Mouse (Mus musculus) midbrain, embryonic 13.5 days (tissue): ENCODE measurements around the gene Osgepl1. TPM values are rescaled to one million over a fixed set of nuclear protein-coding genes. Genes with fewer than 3 reads are reported as not detected.
"Not testable (repeated sequence)": the region's sequence is repeated elsewhere in the genome, so short reads cannot be mapped to it uniquely, and the experiment has no call there.

ENCODE experiments used
- ATAC-seq: fragments of 200-750 bp; cut with Nextera tagmentation; 2 replicates; pipeline ENCODE4 v1.8.0; 2017; ENCODE audit warnings: mild to moderate bottlenecking, moderate TSS enrichment, moderate library complexity
- H3K27ac ChIP-seq: fragments of 300-500 bp; sonication (generic); 2 replicates; pipeline ENCODE4 v1.5.1; 2015; ENCODE audit warnings: inconsistent platforms, mild to moderate bottlenecking, moderate library complexity
- H3K27me3 ChIP-seq: fragments of 300-500 bp; sonication (generic); 2 replicates; pipeline ENCODE4 v1.6.1; 2015; ENCODE audit warnings: mild to moderate bottlenecking, inconsistent platforms
- H3K36me3 ChIP-seq: fragments of 300-500 bp; sonication (generic); 2 replicates; pipeline ENCODE4 v1.6.1; 2015; ENCODE audit warnings: mild to moderate bottlenecking, inconsistent platforms
- H3K4me1 ChIP-seq: fragments of 300-500 bp; sonication (generic); replicated peaks from 2 replicates; pipeline ENCODE4 v1.6.1; 2015; ENCODE audit warnings: inconsistent platforms
- H3K4me2 ChIP-seq: fragments of 300-500 bp; sonication (generic); replicated peaks from 2 replicates; pipeline ENCODE4 v1.6.1; 2015; ENCODE audit warnings: moderate library complexity, mild to moderate bottlenecking, inconsistent platforms
- H3K4me3 ChIP-seq: fragments of 300-500 bp; sonication (generic); replicated peaks from 2 replicates; pipeline ENCODE4 v1.5.1; 2015; ENCODE audit warnings: mild to moderate bottlenecking, inconsistent platforms
- H3K9ac ChIP-seq: fragments of 300-500 bp; sonication (generic); replicated peaks from 2 replicates; pipeline ENCODE4 v1.6.1; 2015; ENCODE audit warnings: mild to moderate bottlenecking, inconsistent platforms
- H3K9me3 ChIP-seq: fragments of 300-500 bp; sonication (generic); 2 replicates; pipeline ENCODE4 v1.6.1; 2016; ENCODE audit warnings: mild to moderate bottlenecking, inconsistent platforms
- WGBS: fragments of 180-500 bp; shearing (Covaris S2); methylation state at CpG from one replicate; pipeline ENCODE4 v1.1.7; 2015; 5-methylcytosine and 5-hydroxymethylcytosine counted together
- polyA plus RNA-seq: library from polyadenylated mRNA; unstranded; fragments of >200 nt; fragmentation: Nextera tagmentation; extraction: Ambion mirVana; gene quantifications from 2 replicates; pipeline ENCODE4 v1.2.1, GENCODE M21; 2015

Osgepl1 gene
- 21.6 and 24.1 TPM in 2 replicates for polyA plus RNA-seq

DNA sequence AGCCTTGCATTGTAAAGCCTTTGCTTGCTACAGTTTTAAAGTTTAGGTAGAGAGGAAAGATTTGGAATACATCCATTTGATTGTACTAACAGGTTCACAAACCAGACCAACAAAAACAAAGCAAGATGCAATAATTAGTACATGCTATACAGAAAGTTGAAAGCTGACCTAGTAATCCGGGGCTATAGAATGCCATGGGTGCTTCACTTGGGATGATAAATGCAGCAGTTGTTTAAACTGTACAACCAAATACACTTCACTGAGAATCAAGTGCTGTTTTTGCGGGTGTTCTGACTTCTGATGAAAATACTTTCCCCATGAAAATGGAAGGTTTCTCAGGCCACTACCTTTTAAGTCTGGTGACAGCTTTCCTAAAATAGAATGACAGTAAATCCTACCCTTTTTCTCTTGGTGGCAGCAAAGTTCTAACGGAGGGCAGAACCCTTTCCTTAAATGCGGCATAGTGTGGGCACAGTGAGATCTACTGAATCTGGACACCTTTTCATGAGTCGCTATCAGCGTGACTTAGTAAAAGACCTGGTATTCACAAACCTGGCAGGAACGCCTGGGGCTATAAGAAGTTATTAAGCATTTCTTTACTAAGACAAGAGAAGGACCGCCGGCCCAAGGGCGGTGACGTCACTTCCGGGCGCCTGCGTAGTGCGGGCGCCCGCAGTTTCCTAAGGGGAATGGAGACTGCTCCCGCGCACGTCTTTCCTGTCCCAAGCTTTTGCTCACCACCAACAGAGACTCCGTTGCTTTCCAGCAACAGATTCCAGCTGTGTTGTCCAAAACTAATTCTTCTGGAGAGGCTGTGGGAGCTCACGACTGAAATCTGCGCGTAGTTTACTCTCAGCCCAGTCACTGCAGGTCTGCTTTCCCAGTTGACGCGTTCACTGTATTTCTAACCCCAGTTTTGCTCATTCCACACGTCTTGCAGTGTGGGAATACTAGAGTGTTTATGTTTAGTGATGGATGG lies at the start of gene Osgepl1:
TSS of gene Osgepl1 (plus strand) at position 636 of the 979 bp plus-strand sequence.
- H3K4me3 ChIP-seq, result peak within 1 kb of the TSS; percentile 71
- H3K36me3 ChIP-seq, result peaks cover 31% of the 10 kb centered on the region
- H3K27me3 ChIP-seq, result no peaks in the 10 kb centered on the region
- peak within 1 kb of the TSS; percentile 65 for H3K4me2 ChIP-seq
- peak within 1 kb of the TSS; percentile 83 for H3K27ac ChIP-seq
- no peaks in the 10 kb centered on the region for H3K9me3 ChIP-seq
- H3K4me1 ChIP-seq, result peaks cover 10% of the 10 kb centered on the region
- H3K9ac ChIP-seq, result peak within 1 kb of the TSS; percentile 81
- ATAC-seq, result peak; percentile 99
- WGBS, result 3% methylated on average over 27 of the region's 27 CpGs

DNA sequence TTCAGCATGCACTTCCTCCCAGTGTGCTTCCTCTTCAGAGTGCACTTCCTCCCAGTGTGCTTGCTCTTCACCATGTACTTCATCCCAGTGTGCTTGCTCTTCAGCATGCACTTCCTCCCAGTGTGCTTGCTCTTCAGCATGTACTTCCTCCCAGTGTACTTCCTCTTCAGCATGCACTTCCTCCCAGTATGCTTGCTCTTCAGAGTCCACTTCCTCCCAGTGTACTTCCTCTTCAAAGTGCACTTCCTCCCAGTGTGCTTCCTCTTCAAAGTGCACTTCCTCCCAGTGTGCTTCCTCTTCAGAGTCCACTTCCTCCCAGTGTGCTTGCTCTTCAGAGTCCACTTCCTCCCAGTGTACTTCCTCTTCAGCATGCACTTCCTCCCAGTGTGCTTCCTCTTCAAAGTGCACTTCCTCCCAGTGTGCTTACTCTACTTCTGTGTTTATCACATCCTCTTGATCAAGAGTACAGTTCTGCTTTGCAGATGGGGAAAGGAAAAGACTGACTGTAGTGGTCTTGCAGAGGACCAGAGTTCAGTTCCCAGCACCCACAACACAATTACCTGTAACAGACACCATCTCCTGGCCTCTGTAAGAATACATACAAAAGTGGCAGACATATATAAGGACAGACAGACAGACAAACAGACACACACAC lies 48.3 kb upstream of the Osgepl1 start:
- H3K27ac ChIP-seq, H3K9me3 ChIP-seq, H3K4me3 ChIP-seq, H3K4me2 ChIP-seq, H3K36me3 ChIP-seq, H3K9ac ChIP-seq, H3K4me1 ChIP-seq, H3K27me3 ChIP-seq, ATAC-seq: not testable (repeated sequence)

DNA sequence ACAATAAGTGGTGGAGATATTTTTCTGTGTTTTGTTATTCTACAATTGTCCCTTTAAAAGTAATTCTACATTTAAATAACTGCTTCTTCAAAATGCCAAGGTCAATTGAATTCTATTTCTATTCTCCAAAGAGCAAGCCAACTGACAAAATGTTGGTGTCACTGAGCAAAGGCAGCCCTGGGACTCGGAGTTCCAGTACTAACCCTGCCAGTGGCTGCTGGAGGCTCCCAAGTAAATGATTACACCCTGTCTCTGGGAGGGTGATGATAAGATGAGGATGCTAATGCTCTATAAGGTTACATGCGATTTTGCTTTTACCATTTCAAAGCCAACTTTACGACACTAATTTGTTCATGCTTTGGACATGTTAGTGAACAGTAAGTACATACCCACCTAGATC lies 43.5 kb upstream of the Osgepl1 start:
- Histone ChIP-seq H3K4me1 (no peaks in the 10 kb centered on the region), H3K9me3 (no peaks in the 10 kb centered on the region), H3K27ac (no peak overlapping the region), H3K36me3 (peaks cover 5% of the 10 kb centered on the region; the same call in 1 of the 2 replicates), H3K27me3 (no peaks in the 10 kb centered on the region), H3K9ac (no peak overlapping the region), H3K4me2 (no peak overlapping the region), H3K4me3 (no peak overlapping the region)
- WGBS, result 97% methylated on average over 3 of the region's 3 CpGs
- ATAC-seq, result no peak

DNA sequence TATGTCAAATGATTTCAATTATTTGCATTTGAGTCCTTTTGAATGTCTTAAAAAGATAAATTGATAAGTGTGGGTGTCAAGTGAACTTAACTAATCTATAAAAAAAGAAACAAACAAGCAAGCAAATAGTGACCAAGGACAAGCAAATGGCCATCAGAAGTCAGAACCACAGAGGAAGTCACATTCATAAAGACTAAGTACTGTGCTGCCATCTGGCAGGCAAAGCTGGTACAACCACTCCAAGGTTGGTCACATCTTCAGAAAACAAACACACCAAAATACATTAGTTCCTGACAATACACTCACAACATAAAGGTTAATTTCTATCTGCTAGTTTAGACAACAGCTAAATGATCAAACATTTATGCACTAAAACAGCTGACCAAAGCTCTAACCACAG lies 40.8 kb upstream of the Osgepl1 start:
- H3K4me3 ChIP-seq, result no peak overlapping the region
- no peak overlapping the region for H3K4me2 ChIP-seq
- no peak overlapping the region for H3K9ac ChIP-seq
- no peaks in the 10 kb centered on the region for H3K9me3 ChIP-seq
- no peaks in the 10 kb centered on the region for H3K4me1 ChIP-seq
- no peak overlapping the region for H3K27ac ChIP-seq
- H3K27me3 ChIP-seq, result no peaks in the 10 kb centered on the region
- ATAC-seq, result no peak
- H3K36me3 ChIP-seq, result no peaks in the 10 kb centered on the region

DNA sequence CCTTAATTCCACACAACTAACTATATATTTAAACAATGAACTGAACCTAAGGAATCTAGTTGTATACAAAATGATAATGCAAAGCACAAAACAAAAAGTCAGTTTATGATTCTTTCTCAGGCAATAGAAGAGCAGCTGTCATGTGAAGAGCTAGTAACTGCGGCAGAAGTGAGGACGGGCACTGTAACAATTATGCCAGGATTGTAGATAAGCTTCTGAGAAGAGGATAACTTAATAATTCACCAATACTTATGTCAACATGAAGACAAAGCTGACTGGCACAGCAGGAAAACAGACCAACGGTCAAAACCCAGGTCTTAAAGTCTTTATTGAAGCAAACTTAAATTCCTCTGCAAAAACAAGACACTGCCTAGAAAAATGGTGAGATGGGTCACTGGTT lies 22.2 kb upstream of the Osgepl1 start:
- 84% methylated on average over 3 of the region's 3 CpGs for WGBS
- no peak for ATAC-seq

DNA sequence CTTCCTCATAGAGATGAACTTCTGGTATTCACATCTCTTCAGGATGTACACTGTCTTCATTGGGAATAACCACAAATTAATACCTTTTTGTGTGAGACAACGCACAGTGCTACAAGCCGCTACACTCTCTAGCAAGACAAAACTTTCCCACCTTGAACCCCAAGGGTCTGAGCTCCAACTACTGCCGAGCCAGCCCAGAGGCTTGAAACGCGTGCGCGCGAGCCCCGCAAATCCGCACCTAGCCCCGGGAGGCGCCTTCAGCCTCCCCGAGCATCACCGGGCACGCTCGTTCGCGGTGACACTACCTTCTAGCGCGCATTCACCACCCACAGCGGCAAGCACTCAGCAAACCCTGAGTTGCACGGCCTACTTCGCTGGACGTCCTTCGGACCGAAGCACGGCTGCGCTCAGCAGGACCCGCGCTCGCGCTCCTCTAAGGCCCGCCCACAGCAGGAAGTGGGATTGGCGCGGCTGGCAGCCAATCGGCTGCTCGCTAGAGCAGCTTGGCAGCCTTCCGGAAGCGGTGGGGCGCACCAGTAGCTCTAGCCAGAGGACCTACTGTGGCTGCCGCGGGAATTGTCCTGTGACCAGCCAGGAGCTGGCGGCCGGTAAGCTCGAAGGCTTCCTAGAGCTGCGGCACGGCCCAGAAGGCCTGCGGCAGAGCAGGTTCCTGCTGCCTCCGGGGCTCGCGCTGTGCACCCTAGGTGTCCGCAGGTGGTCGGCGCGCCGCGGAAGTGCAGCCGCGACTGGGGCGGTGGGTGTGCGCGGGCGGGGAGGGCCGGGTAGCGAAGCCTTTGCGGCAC lies 16.6 kb upstream of the Osgepl1 start, which contains the start of the genes Pms1, Ormdl1 and Gm28778:
TSS of gene Pms1 (minus strand) at position 438 of the 803 bp plus-strand sequence.
TSS of gene Ormdl1 (plus strand) at position 515 of the 803 bp plus-strand sequence.
TSS of gene Gm28778 (plus strand) at position 531 of the 803 bp plus-strand sequence.
- Histone ChIP-seq H3K36me3 (peaks cover 9% of the 10 kb centered on the region; the same call in 1 of the 2 replicates), H3K9ac (peak within 1 kb of the TSS; percentile 80), H3K9me3 (no peaks in the 10 kb centered on the region), H3K27me3 (no peaks in the 10 kb centered on the region), H3K4me2 (peak within 1 kb of the TSS; percentile 53), H3K4me1 (peaks cover 8% of the 10 kb centered on the region), H3K27ac (peak within 1 kb of the TSS; percentile 89), H3K4me3 (peak within 1 kb of the TSS; percentile 86)
- ATAC-seq, result peak; percentile 100
- under 1% methylated on average over 65 of the region's 66 CpGs for WGBS

More for the DNA sequence above, 22.2 kb upstream of the Osgepl1 start:
- no peak overlapping the region for H3K9ac ChIP-seq
- H3K4me1 ChIP-seq, result no peaks in the 10 kb centered on the region
- H3K36me3 ChIP-seq, result no peaks in the 10 kb centered on the region
- no peak overlapping the region for H3K4me3 ChIP-seq
- H3K4me2 ChIP-seq, result no peak overlapping the region
- no peaks in the 10 kb centered on the region for H3K27me3 ChIP-seq
- no peak overlapping the region for H3K27ac ChIP-seq
- H3K9me3 ChIP-seq, result no peaks in the 10 kb centered on the region

DNA sequence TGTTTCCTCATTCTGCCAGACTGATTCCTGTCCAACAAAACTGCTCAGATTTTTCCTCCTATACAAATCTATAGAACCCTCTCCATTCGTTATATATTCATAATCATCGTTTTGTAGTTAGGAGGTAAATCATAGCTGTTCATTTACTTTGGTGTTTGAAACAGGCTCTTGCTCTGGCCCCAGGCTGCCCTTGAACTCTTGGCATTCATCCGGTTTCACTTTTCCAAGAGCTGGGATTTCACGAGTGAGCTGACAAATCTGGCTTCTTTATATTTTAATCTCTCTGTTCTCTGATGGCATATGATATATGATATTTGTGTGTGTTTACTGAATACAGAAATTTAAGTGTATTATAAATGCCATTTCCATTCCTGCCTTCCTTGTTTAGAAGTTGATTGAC lies 12.9 kb upstream of the Osgepl1 start:
- Histone ChIP-seq H3K4me2 (no peak overlapping the region), H3K9me3 (no peaks in the 10 kb centered on the region), H3K36me3 (peaks cover 13% of the 10 kb centered on the region), H3K9ac (no peak overlapping the region), H3K27ac (no peak overlapping the region), H3K4me1 (peaks cover 8% of the 10 kb centered on the region), H3K27me3 (no peaks in the 10 kb centered on the region), H3K4me3 (no peak overlapping the region)
- WGBS, result 93% methylated on average over 4 of the region's 4 CpGs
- no peak for ATAC-seq

DNA sequence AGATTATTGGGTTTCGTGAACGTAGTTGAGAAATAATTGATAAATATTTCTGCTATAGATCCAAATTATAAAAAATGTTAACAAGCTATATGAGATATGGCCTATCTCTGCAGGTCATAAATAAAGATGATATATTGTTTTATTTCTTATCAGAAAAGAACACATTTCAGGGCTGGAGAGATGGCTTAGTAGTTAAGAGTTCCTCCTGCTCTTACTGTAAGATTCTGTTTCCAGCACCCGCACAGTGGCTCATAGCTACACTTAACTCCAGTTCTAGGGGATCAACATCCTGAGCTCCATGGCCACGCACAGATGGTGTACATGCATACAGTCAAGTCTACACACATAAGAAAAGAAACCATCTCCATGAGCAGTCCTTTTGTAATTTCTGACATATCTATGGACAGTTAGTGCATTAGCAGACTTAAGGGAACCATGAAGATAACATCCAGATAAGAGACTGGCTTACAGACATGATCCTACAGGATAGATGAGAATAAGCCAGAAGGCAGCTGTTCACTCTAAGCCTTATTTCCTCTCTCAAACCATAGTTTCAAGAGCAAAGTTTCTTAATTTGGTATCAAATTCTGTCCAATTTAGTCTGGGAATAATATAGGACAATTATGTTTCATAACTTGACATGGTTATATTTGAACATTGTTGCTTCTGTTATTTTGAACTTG lies 8.4 kb downstream of the Osgepl1 start:
- Histone ChIP-seq H3K4me2 (no peak overlapping the region), H3K27ac (no peak overlapping the region), H3K9me3 (no peaks in the 10 kb centered on the region), H3K27me3 (no peaks in the 10 kb centered on the region), H3K4me1 (no peaks in the 10 kb centered on the region), H3K4me3 (no peak overlapping the region), H3K9ac (no peak overlapping the region), H3K36me3 (peaks cover 33% of the 10 kb centered on the region)
- no peak for ATAC-seq
- WGBS, result 97% methylated on average over 4 of the region's 4 CpGs

DNA sequence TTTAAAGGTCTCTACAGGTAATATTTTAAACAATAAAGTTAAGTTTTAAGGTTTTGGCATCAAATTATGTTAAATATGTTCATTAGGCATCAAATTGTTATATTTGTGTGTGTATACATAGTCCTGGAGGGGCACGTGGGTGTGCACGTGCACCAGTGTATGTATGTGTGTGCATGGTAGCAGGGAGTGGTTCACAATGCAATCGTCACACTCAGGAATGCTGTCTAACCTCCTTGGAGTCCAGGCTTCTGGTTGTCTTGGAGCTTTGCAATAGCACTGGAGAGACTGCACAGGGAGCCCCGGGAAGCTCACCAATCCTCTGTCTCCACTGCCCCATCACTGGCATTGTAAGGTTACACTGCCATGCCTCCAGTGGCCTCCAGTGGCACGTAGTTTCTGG lies 9.8 kb downstream of the Osgepl1 start:
- Histone ChIP-seq H3K27me3 (no peaks in the 10 kb centered on the region), H3K4me2 (no peak overlapping the region), H3K36me3 (peaks cover 20% of the 10 kb centered on the region), H3K9ac (no peak overlapping the region), H3K9me3 (no peaks in the 10 kb centered on the region), H3K4me3 (no peak overlapping the region), H3K27ac (no peak overlapping the region), H3K4me1 (no peaks in the 10 kb centered on the region)
- ATAC-seq, result no peak
- 94% methylated on average over 5 of the region's 5 CpGs for WGBS

DNA sequence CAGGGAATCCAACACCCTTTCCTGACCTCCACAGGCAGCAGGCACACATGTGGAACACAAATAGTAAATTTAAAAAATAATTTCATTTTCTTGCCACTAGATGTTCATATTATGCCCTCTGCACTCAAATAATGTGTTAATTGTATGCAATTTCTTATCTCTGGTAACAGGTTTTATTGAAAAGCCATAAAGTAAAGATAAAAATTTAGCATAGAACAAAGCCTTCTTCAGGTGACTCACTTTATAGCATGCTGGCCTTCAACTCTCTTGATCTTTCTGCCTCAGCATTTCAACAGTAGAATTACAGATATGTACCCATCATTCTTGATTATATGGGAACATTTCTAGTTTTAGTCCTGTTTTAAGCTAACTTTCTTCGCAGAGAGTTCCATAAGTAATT lies 10.9 kb downstream of the Osgepl1 start:
- ATAC-seq, result no peak
- Histone ChIP-seq H3K4me1 (no peaks in the 10 kb centered on the region), H3K4me3 (no peak overlapping the region), H3K9ac (no peak overlapping the region), H3K27me3 (no peaks in the 10 kb centered on the region), H3K9me3 (no peaks in the 10 kb centered on the region), H3K36me3 (peaks cover 16% of the 10 kb centered on the region), H3K4me2 (no peak overlapping the region), H3K27ac (no peak overlapping the region)
- 100% methylated on average over 1 of the region's 1 CpGs for WGBS

DNA sequence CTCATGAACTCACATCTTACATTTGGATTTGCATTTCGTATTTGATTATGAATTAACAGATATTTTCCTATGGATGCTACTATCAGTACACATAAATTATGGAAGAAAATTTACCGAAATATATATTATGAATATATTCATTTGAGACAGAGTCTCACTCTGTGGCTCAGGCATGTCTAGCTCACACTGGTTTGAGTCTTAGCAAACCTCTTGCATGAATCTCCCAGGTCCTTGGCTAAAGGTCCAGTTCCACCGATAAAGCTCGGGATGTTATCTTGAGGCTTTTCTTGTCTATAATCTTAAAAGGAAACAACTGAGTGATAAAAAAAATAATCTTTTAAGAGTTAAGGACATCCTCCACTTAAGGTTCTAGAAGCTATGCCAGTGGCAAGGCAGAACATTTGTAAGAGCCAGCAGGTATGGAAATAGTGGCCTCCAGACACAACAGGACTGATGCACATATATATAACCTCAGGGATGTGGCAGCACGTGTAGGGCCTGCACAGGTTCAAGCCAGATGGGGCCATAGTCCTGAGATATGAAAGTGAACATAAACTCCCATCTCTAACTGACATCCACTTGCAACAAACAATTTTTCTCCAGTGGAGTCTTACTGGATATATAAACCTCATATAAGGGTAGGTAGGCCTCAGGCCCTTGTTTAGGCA lies 11.5 kb downstream of the Osgepl1 start:
- no peak overlapping the region for H3K9ac ChIP-seq
- H3K4me2 ChIP-seq, result no peak overlapping the region
- no peaks in the 10 kb centered on the region for H3K27me3 ChIP-seq
- peaks cover 15% of the 10 kb centered on the region for H3K36me3 ChIP-seq
- 97% methylated on average over 5 of the region's 5 CpGs for WGBS
- H3K4me3 ChIP-seq, result no peak overlapping the region
- no peaks in the 10 kb centered on the region for H3K9me3 ChIP-seq
- H3K4me1 ChIP-seq, result no peaks in the 10 kb centered on the region
- no peak overlapping the region for H3K27ac ChIP-seq
- ATAC-seq, result no peak
